Mouse (Mus musculus) CH12.LX (cell line): ENCODE results near the gene Bri3.

Source experiments
- CHD2 ChIP-seq: IDR thresholded peaks from 2 replicates; pipeline ENCODE4 v1.6.1; 2011; ENCODE audit warnings: low read length, improper control_type of control experiment
- CTCF ChIP-seq, 2 experiments: IDR thresholded peaks in 1 of 2; conservative IDR thresholded peaks in 1 of 2; 2 replicates each; pipeline ENCODE4 v1.5.1; 2011 to 2012; ENCODE audit warnings: low read depth in 2 of 2, low read length in 2 of 2, improper control_type of control experiment in 1 of 2, inconsistent platforms in 1 of 2, mild to moderate bottlenecking in 1 of 2, moderate library complexity in 1 of 2
- EP300 ChIP-seq: IDR thresholded peaks from 2 replicates; pipeline ENCODE4 v1.6.1; 2011; ENCODE audit warnings: low read length, improper control_type of control experiment
- ETS1 ChIP-seq: conservative IDR thresholded peaks from 2 replicates; pipeline ENCODE4 v1.6.1; 2012; ENCODE audit warnings: low read depth, mild to moderate bottlenecking, inconsistent platforms, low read length, improper control_type of control experiment, moderate library complexity
- MAX ChIP-seq: IDR thresholded peaks from 2 replicates; pipeline ENCODE4 v1.6.1; 2011; ENCODE audit warnings: low read length, improper control_type of control experiment
- MEF2A ChIP-seq: IDR thresholded peaks from 2 replicates; pipeline ENCODE4 v1.6.1; 2014; ENCODE audit warnings: low read depth, mild to moderate bottlenecking, inconsistent platforms, low read length, improper control_type of control experiment, borderline replicate concordance
- POLR2A ChIP-seq: IDR thresholded peaks from 2 replicates; pipeline ENCODE4 v1.6.1; 2011; ENCODE audit warnings: low read depth, mild to moderate bottlenecking, improper control_type of control experiment, low read length
- RCOR1 ChIP-seq: conservative IDR thresholded peaks from 2 replicates; pipeline ENCODE4 v1.6.1; 2012; ENCODE audit warnings: low read depth, mild to moderate bottlenecking, inconsistent platforms, low read length, improper control_type of control experiment
- USF1 ChIP-seq: IDR thresholded peaks from 2 replicates; pipeline ENCODE4 v1.6.1; 2014; ENCODE audit warnings: low read depth, mild to moderate bottlenecking, inconsistent platforms, low read length, improper control_type of control experiment
- ZC3H11A ChIP-seq: IDR thresholded peaks from 2 replicates; pipeline ENCODE4 v1.6.1; 2012; ENCODE audit warnings: low read depth, mild to moderate bottlenecking, inconsistent platforms, low read length, improper control_type of control experiment
- ZKSCAN1 ChIP-seq: IDR thresholded peaks from 2 replicates; pipeline ENCODE4 v1.6.1; 2012; ENCODE audit warnings: low read depth, inconsistent platforms, low read length, improper control_type of control experiment, borderline replicate concordance
- ZNF384 ChIP-seq: IDR thresholded peaks from 2 replicates; pipeline ENCODE4 v1.6.1; 2012; ENCODE audit warnings: low read depth, low read length, improper control_type of control experiment, inconsistent platforms

DNA sequence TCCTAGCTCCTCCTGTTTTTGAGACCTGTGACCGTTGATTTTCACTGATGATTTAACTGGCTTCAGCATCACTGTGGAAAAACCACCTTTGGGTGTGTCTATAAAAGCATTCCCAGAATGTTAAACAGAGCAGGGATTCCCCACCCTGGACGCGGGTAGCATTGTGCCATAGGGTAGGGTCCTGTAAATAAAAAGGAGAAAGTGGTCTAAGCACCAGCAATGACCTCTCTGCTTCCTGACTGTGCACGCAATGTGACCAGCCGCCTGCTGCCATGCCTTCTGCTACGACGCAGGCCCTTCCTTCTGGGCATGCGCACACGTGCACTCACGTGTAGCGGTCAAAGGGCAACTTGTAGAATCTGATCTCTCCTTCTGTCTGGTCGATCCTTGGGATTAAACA is 174.2 kb downstream of the Bri3 start:
- TF ChIP-seq ETS1 (no peak), ZNF384 (no peak), CTCF (conservative IDR thresholded peaks at IDR 0.05 in 1 of 2, IDR thresholded peaks at IDR 0.05 in 1 of 2; ENCODE audit: low read depth in 2 of 2, low read length in 2 of 2) (no peak), MAX (no peak), POLR2A (no peak), EP300 (no peak), CHD2 (no peak), MEF2A (no peak), RCOR1 (no peak), ZC3H11A (no peak), USF1 (no peak), ZKSCAN1 (no peak)
